Mouse (Mus musculus): ENCODE results near the gene Ssxb8.
"Not testable (repeated sequence)": the region's sequence is repeated elsewhere in the genome, so short reads cannot be mapped to it uniquely, and the experiment has no call there.

Ssxb8 gene

GRCm38 (mm10) chrX:8690744-8691143 lies at the start of gene Ssxb8:
TSS of gene Ssxb8 (minus strand) at chrX:8690844.
- DNase-seq = not testable (repeated sequence)

- DNase-seq = peak; percentile 23 to 47
Measured at GRCm38 (mm10) chrX:8732907-8733306, 42.3 kb upstream of the Ssxb8 start.

GRCm38 (mm10) chrX:8663085-8663484 lies 27.6 kb downstream of the Ssxb8 start:
- no peak for DNase-seq

Data from kidney, postnatal 36 days (tissue).